Mouse (Mus musculus): Measurements from ENCODE around the gene Clip1. TPM values are rescaled to one million over a fixed set of nuclear protein-coding genes. Genes with fewer than 3 reads are reported as not detected.

Gene Clip1
- polyA plus RNA-seq, 1 experiment from 2014 or later: 84.5 TPM

GRCm38 (mm10) chr5:123667915-123668314 is 16.5 kb downstream of the Clip1 start:
- Histone ChIP-seq H3K9me3 (no peaks in the 10 kb centered on the region), H3K9ac (replicated peaks) (no peak overlapping the region), H3K36me3 (no peaks in the 10 kb centered on the region), H3K4me1 (peaks cover 2% of the 10 kb centered on the region; the same call in 1 of the 2 replicates), H3K4me2 (replicated peaks) (no peak overlapping the region), H3K27me3 (no peaks in the 10 kb centered on the region), H3K27ac (replicated peaks) (no peak overlapping the region), H3K4me3 (no peak overlapping the region)
- 90% methylated on average over 12 of the region's 12 CpGs for WGBS
- no peak for ATAC-seq (replicated peaks)

- Histone ChIP-seq H3K36me3 (no peaks in the 10 kb centered on the region), H3K9ac (replicated peaks) (no peak overlapping the region), H3K27me3 (no peaks in the 10 kb centered on the region), H3K27ac (replicated peaks) (no peak overlapping the region), H3K9me3 (no peaks in the 10 kb centered on the region), H3K4me3 (no peak overlapping the region), H3K4me2 (replicated peaks) (no peak overlapping the region), H3K4me1 (no peaks in the 10 kb centered on the region; the same call in 1 of the 2 replicates)
- no peak for ATAC-seq (replicated peaks)
- WGBS: 92% methylated on average over 7 of the region's 7 CpGs
Measured at GRCm38 (mm10) chr5:123665956-123666355, 18.5 kb downstream of the Clip1 start.

- Histone ChIP-seq H3K4me2 (replicated peaks) (no peak overlapping the region), H3K27ac (replicated peaks) (no peak overlapping the region), H3K27me3 (no peaks in the 10 kb centered on the region), H3K36me3 (no peaks in the 10 kb centered on the region), H3K4me3 (no peak overlapping the region), H3K9ac (replicated peaks) (no peak overlapping the region), H3K4me1 (0 out of 2 replicates have a peak, but pooled peaks cover 4% of the 10 kb centered on the region), H3K9me3 (no peaks in the 10 kb centered on the region)
- 81% methylated on average over 7 of the region's 7 CpGs for WGBS
- no peak for ATAC-seq (replicated peaks)
Measured at GRCm38 (mm10) chr5:123664329-123664728, 20.1 kb downstream of the Clip1 start.

- 77% methylated on average over 9 of the region's 9 CpGs for WGBS
- Histone ChIP-seq H3K4me3 (no peak overlapping the region), H3K27ac (replicated peaks) (no peak overlapping the region), H3K9me3 (no peaks in the 10 kb centered on the region), H3K9ac (replicated peaks) (no peak overlapping the region), H3K4me2 (replicated peaks) (no peak overlapping the region), H3K36me3 (no peaks in the 10 kb centered on the region), H3K27me3 (no peaks in the 10 kb centered on the region), H3K4me1 (0 out of 2 replicates have a peak, but pooled peaks cover 7% of the 10 kb centered on the region)
- ATAC-seq (replicated peaks): no peak
Measured at GRCm38 (mm10) chr5:123662059-123662458, 22.4 kb downstream of the Clip1 start.

GRCm38 (mm10) chr5:123661602-123662001 is 22.8 kb downstream of the Clip1 start:
- no peak for ATAC-seq (replicated peaks)
- WGBS: 82% methylated on average over 3 of the region's 3 CpGs
- no peaks in the 10 kb centered on the region for H3K36me3 ChIP-seq
- H3K4me3 ChIP-seq: no peak overlapping the region
- no peaks in the 10 kb centered on the region for H3K9me3 ChIP-seq
- H3K27ac ChIP-seq (replicated peaks): no peak overlapping the region
- H3K9ac ChIP-seq (replicated peaks): no peak overlapping the region
- 0 out of 2 replicates have a peak, but pooled peaks cover 7% of the 10 kb centered on the region for H3K4me1 ChIP-seq
- H3K4me2 ChIP-seq (replicated peaks): no peak overlapping the region
- no peaks in the 10 kb centered on the region for H3K27me3 ChIP-seq

DNA sequence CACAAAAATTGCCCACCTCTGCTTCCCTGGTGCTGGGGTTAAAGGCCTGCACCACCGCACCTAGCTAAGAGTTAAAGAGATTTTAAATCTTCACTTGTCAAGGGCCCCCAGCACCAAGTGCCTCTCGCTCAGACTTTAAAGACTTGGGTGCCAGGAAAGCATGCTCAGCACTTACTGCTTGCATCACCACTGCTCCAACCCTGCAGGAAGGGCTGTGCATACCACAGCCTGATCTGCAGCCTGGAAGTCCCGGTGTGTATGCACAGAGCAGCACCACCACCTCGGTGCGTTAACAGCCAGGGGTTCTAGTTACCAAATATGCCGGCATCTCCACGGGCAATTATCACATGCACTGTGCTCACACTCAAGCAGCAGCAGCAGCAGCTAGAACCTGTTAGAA is 26.8 kb downstream of the Clip1 start:
- no peak overlapping the region for H3K27ac ChIP-seq (replicated peaks)
- H3K27me3 ChIP-seq: no peaks in the 10 kb centered on the region
- ATAC-seq (replicated peaks): no peak
- 0 out of 2 replicates have a peak, but pooled peaks cover 7% of the 10 kb centered on the region for H3K4me1 ChIP-seq
- no peak overlapping the region for H3K4me3 ChIP-seq
- no peak overlapping the region for H3K9ac ChIP-seq (replicated peaks)
- WGBS: 80% methylated on average over 7 of the region's 7 CpGs
- no peaks in the 10 kb centered on the region for H3K9me3 ChIP-seq
- peaks cover 19% of the 10 kb centered on the region for H3K36me3 ChIP-seq
- H3K4me2 ChIP-seq (replicated peaks): no peak overlapping the region

- Histone ChIP-seq H3K9me3 (no peaks in the 10 kb centered on the region), H3K4me2 (replicated peaks) (no peak overlapping the region), H3K4me1 (0 out of 2 replicates have a peak, but pooled peaks cover 7% of the 10 kb centered on the region), H3K4me3 (no peak overlapping the region), H3K27me3 (no peaks in the 10 kb centered on the region), H3K27ac (replicated peaks) (no peak overlapping the region), H3K36me3 (peaks cover 26% of the 10 kb centered on the region), H3K9ac (replicated peaks) (no peak overlapping the region)
- ATAC-seq (replicated peaks): no peak
- WGBS: 33% methylated on average over 5 of the region's 5 CpGs
Measured at GRCm38 (mm10) chr5:123654937-123655336, 29.5 kb downstream of the Clip1 start.

DNA sequence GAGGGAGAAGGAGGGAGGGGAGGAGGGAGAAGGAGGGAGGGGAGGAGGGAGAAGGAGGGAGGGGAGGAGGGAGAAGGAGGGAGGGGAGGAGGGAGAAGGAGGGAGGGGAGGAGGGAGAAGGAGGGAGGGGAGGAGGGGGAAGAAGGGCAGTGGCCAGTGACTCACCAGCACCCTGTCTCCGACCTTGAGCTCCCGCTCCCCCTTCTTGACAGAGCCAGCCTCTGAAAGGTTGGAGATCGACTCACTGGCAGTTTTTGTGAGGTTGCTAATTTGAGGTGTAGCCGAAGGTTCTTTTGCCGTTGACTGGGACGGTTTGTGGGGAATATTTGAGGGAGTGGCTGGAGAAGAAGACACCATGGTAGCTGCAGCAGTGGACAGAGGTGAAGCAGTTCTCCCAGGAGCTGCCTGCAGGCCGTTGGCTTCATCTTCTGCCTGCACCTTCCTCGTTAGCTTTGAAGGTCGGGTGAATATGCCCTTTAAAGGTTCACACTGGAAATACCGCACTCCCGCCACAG is 31.1 kb downstream of the Clip1 start:
- ATAC-seq (replicated peaks): no peak
- Histone ChIP-seq H3K4me3 (no peak overlapping the region), H3K9me3 (no peaks in the 10 kb centered on the region), H3K27me3 (no peaks in the 10 kb centered on the region), H3K4me1 (no peaks in the 10 kb centered on the region), H3K4me2 (replicated peaks) (no peak overlapping the region), H3K27ac (replicated peaks) (no peak overlapping the region), H3K9ac (replicated peaks) (no peak overlapping the region), H3K36me3 (peaks cover 27% of the 10 kb centered on the region)
- WGBS: 87% methylated on average over 11 of the region's 11 CpGs

DNA sequence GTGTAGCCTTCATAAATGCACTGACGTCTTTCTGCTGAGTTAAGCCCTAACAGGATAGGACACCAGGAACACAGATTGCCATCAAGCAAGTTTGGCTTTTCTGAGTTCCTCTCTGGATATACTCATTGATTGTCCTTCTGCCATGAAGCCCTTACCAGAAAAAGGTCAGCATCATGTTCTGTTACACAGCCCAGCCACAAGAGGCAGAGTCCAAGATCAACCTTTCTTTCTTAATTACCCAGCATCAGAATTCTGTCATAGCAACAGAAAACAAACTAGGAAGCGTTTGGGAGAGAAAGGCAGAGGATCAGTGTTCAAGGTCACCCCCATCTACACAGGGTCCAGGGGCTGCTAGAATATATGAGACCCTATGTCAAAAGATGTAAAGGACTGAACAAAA is 33.6 kb downstream of the Clip1 start:
- Histone ChIP-seq H3K27ac (replicated peaks) (no peak overlapping the region), H3K4me3 (no peak overlapping the region), H3K4me1 (no peaks in the 10 kb centered on the region), H3K9ac (replicated peaks) (no peak overlapping the region), H3K27me3 (no peaks in the 10 kb centered on the region), H3K4me2 (replicated peaks) (no peak overlapping the region), H3K36me3 (peaks cover 48% of the 10 kb centered on the region), H3K9me3 (no peaks in the 10 kb centered on the region)
- 74% methylated on average over 2 of the region's 2 CpGs for WGBS
- no peak for ATAC-seq (replicated peaks)

DNA sequence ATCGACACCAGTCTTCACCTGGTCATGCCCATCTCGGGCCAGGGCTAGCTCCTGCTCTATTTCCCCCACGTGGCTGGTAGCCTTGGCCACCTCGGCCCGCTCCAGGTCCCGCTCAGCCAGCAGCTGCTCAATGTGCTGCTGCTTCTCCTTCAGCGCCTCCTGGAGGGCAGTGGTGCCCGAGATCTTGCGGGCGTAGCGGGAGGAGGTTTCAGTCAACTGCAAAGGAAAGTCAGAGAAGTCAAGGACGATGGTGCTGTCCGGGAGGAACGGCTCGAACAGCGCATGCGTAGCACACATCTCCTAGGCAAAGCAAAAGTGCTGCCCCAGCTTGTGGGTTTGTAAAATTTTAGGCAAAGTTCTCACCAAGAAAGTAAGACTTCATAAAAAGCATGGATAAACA is 42.0 kb downstream of the Clip1 start:
- H3K27me3 ChIP-seq: no peaks in the 10 kb centered on the region
- no peaks in the 10 kb centered on the region for H3K4me1 ChIP-seq
- WGBS: 93% methylated on average over 17 of the region's 17 CpGs
- no peak for ATAC-seq (replicated peaks)
- no peaks in the 10 kb centered on the region for H3K9me3 ChIP-seq
- peaks cover 74% of the 10 kb centered on the region for H3K36me3 ChIP-seq
- H3K4me2 ChIP-seq (replicated peaks): no peak overlapping the region
- no peak overlapping the region for H3K27ac ChIP-seq (replicated peaks)
- H3K4me3 ChIP-seq: no peak overlapping the region
- no peak overlapping the region for H3K9ac ChIP-seq (replicated peaks)

DNA sequence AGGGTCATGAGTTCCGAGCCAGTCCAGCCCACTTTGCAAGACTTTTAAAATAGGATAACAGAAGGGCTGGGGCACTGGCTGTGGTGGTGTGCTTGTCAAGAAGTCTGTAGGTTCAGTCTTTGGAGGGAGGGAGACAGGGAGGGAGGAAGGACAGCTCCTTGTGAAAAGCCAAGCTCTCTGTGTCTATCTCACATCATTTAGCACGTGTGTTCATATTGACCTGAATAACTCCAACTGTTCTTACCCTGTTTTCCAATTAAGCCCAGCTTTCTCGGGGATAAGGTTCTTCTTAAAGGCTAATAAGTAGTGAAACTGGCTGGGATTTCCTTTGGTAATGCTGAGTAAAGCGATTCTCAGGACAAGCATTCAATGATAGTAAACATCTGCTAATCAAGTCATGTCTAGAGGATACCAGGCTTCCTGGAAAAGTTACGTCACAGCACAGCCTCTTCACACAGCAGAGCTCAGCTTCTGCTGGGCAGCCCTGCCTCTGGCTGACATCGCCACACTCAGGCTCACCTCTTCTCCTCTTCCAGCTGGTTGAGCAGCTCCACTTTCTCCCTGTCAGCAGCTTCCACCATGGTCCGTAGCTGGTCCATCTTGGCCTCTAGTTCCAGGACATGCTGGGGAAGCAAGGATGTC is 43.0 kb downstream of the Clip1 start:
- H3K4me2 ChIP-seq (replicated peaks): no peak overlapping the region
- no peaks in the 10 kb centered on the region for H3K4me1 ChIP-seq
- no peak for ATAC-seq (replicated peaks)
- H3K9ac ChIP-seq (replicated peaks): no peak overlapping the region
- 88% methylated on average over 7 of the region's 7 CpGs for WGBS
- no peak overlapping the region for H3K4me3 ChIP-seq
- H3K36me3 ChIP-seq: peaks cover 67% of the 10 kb centered on the region
- H3K27me3 ChIP-seq: no peaks in the 10 kb centered on the region
- no peak overlapping the region for H3K27ac ChIP-seq (replicated peaks)
- no peaks in the 10 kb centered on the region for H3K9me3 ChIP-seq

GRCm38 (mm10) chr5:123640181-123640580 is 44.2 kb downstream of the Clip1 start:
- ATAC-seq (replicated peaks): no peak
- Histone ChIP-seq H3K36me3 (peaks cover 62% of the 10 kb centered on the region), H3K4me2 (replicated peaks) (no peak overlapping the region), H3K27me3 (no peaks in the 10 kb centered on the region), H3K9ac (replicated peaks) (no peak overlapping the region), H3K4me1 (no peaks in the 10 kb centered on the region), H3K27ac (replicated peaks) (no peak overlapping the region), H3K4me3 (no peak overlapping the region), H3K9me3 (no peaks in the 10 kb centered on the region)
- 91% methylated on average over 9 of the region's 9 CpGs for WGBS

DNA sequence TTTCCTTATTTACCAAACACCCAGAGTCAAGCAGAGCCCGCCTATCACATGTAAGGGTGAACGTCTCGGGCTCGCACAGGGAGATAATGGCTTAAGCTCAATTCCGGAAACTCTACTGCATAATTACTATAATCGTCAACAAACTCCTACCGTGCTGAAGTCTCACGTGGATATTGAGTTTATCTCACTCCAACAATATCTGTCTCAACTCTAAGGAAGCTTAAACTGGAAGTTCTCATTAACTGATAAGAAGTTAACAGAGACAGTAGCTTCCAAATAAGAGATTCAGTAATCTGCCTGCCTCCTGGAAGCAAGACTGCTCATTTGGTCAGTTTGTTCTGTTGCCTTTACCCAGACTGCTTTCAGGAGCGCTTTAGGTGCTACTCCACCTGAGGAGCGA is 53.2 kb downstream of the Clip1 start:
- no peak overlapping the region for H3K4me2 ChIP-seq (replicated peaks)
- 93% methylated on average over 10 of the region's 10 CpGs for WGBS
- ATAC-seq (replicated peaks): no peak

More for the DNA sequence above, 53.2 kb downstream of the Clip1 start:
- H3K9me3 ChIP-seq: no peaks in the 10 kb centered on the region
- H3K4me3 ChIP-seq: no peak overlapping the region
- peaks cover 48% of the 10 kb centered on the region for H3K36me3 ChIP-seq
- H3K27ac ChIP-seq (replicated peaks): no peak overlapping the region
- H3K9ac ChIP-seq (replicated peaks): no peak overlapping the region
- H3K27me3 ChIP-seq: no peaks in the 10 kb centered on the region
- H3K4me1 ChIP-seq: no peaks in the 10 kb centered on the region
